Mouse (Mus musculus) stomach, embryonic 14.5 days (tissue): ENCODE results near the gene Epb41l4b. TPM values are rescaled to one million over a fixed set of nuclear protein-coding genes. Genes with fewer than 3 reads are reported as not detected.

Experiments
- ATAC-seq: fragments of 200-750 bp; cut with Nextera tagmentation; 2 replicates; pipeline ENCODE4 v1.8.0; 2017; ENCODE audit warnings: low read depth, moderate TSS enrichment; ENCODE audit not compliant: insufficient number of reproducible peaks, insufficient read depth, low FRiP score
- H3K27ac ChIP-seq: fragments of 300-500 bp; sonication (generic); 2 replicates; pipeline ENCODE4 v1.5.1; 2014; ENCODE audit warnings: mild to moderate bottlenecking, low read length, moderate library complexity, mixed read lengths
- H3K27me3 ChIP-seq: fragments of 300-500 bp; sonication (generic); 2 replicates; pipeline ENCODE4 v1.6.1; 2014; ENCODE audit warnings: low read length, control low read depth, mixed read lengths; ENCODE audit not compliant: control insufficient read depth, insufficient read depth
- H3K36me3 ChIP-seq: fragments of 300-500 bp; sonication (generic); 2 replicates; pipeline ENCODE4 v1.6.1; 2014; ENCODE audit warnings: mild to moderate bottlenecking, control low read depth, low read length, moderate library complexity, mixed read lengths; ENCODE audit not compliant: control insufficient read depth, insufficient read depth
- H3K4me1 ChIP-seq: fragments of 300-500 bp; sonication (generic); 2 replicates; pipeline ENCODE4 v1.6.1; 2014; ENCODE audit warnings: low read length, control low read depth, mixed read lengths; ENCODE audit not compliant: control insufficient read depth, insufficient read depth
- H3K4me2 ChIP-seq: fragments of 300-500 bp; sonication (generic); replicated peaks from 2 replicates; pipeline ENCODE4 v1.6.1; 2014; ENCODE audit warnings: low read depth, low read length, control low read depth
- H3K4me3 ChIP-seq: fragments of 300-500 bp; sonication (generic); 2 replicates; pipeline ENCODE4 v1.5.1; 2014; ENCODE audit warnings: low read depth, low read length, control low read depth
- H3K9ac ChIP-seq: fragments of 300-500 bp; sonication (generic); replicated peaks from 2 replicates; pipeline ENCODE4 v1.6.1; 2014; ENCODE audit warnings: low read depth, mild to moderate bottlenecking, control low read depth, low read length, moderate library complexity, mixed read lengths
- H3K9me3 ChIP-seq: fragments of 300-500 bp; sonication (generic); 2 replicates; pipeline ENCODE4 v1.6.1; 2016; ENCODE audit warnings: low read depth, low read length, control low read depth; ENCODE audit not compliant: control insufficient read depth
- WGBS: fragments of 180-500 bp; shearing (Covaris S2); extraction: QIAGEN DNeasy Blood & Tissue Kit; methylation state at CpG from one replicate; pipeline ENCODE4 v1.1.7; 2014; 5-methylcytosine and 5-hydroxymethylcytosine counted together
- polyA plus RNA-seq: library from polyadenylated mRNA; unstranded; fragments of >200 nt; fragmentation: Nextera tagmentation; extraction: Ambion mirVana; gene quantifications from 2 replicates; pipeline ENCODE4 v1.2.1, GENCODE M21; 2014

Epb41l4b gene
- polyA plus RNA-seq, 1 experiment from 2014 or later, result 6.7 TPM

DNA sequence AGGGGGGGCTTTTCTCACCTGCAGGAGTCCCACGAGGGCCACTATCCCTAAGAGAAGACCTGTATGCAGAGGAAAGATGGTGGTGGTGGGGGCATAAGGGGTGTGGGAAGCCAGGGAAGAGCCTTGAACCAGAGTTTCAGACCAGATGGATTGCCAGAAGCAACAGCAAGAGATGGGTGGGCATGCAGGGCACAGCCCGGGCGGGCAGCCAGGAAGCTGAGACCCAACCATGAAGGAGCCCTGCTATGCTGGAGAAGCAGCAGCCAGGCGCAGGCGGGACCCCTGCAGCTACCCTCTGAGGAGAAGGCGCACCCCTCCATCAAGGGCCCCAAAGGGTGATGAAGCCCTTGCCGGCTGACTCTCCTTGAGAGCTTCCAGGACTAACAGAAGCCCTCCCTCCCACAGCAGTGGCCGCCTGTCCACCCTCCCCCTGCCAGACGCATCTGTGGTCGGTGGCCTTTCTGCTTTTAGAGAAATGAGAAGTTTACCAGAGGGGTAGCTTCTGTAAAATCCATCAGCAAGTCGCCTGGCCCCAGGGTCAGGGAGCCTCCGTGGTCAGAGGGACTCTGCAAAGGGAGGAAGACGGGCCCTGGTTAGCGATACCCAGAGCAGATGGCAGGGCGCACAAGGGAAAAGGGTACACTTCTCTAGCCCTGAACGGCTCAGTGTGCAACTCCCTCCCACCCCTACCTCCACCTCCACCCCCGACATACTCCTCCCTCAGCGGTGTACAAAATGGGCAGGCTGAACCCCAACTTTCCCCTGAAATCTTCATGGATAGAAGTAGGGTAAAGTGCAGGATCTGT is 126.7 kb downstream of the Epb41l4b start:
- Histone ChIP-seq H3K4me3 (no peak overlapping the region), H3K36me3 (no peaks in the 10 kb centered on the region), H3K27me3 (no peaks in the 10 kb centered on the region), H3K4me2 (no peak overlapping the region), H3K4me1 (no peaks in the 10 kb centered on the region), H3K27ac (no peak overlapping the region), H3K9me3 (no peaks in the 10 kb centered on the region), H3K9ac (no peak overlapping the region)
- 43% methylated on average over 18 of the region's 18 CpGs for WGBS
- ATAC-seq, result no peak

DNA sequence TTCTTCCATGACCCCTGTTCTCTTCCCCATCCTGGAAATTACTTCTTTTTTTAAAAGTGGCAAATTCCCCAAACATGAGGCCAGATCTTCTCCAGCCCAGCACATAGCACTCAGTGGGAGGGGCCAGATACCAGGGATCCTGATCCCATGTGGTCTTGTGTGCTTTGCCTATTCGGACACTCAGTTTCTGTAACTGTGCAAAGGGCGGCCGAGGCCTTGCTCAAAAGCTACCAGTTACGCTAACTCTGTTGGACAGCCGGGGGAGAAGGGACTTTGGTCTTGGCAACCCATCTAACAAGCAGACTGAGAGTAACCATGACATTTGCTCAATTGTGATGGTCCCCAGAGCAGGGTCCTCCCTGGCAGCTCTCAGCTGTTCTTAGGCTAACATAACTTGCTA is 128.2 kb downstream of the Epb41l4b start:
- H3K27ac ChIP-seq, result no peak overlapping the region
- 86% methylated on average over 5 of the region's 5 CpGs for WGBS

DNA sequence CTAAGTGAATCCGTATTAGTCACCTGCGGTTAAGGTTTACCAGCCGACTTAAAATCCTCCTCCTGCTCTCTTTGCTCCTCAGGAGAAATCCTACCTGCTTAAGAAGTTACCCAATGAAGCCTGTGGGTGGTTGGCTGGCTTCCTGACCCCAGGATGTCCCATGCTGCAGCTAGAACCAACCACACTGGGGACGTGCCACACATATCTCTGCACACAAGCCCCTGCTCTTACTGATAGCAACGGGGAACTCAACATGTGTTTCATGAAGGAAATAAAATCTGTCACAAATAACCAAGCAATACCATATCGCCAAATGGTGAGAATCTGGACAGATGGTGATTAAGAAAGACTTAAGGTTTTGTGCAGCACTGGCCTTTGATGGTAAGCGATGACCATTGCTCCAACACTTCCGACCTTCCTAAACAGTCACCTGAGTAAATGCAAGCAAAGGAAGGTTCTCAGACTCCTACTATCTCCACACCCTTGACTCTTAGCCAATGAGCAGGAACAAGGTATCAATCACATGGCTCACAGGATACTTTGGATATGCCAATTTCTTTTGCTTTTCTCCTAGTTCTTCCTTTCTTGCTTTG is 131.7 kb downstream of the Epb41l4b start:
- WGBS, result 62% methylated on average over 8 of the region's 8 CpGs
- H3K4me3 ChIP-seq, result no peak overlapping the region
- no peak overlapping the region for H3K9ac ChIP-seq
- ATAC-seq, result no peak
- no peaks in the 10 kb centered on the region for H3K36me3 ChIP-seq
- H3K4me1 ChIP-seq, result no peaks in the 10 kb centered on the region
- no peak overlapping the region for H3K27ac ChIP-seq
- H3K27me3 ChIP-seq, result no peaks in the 10 kb centered on the region
- H3K4me2 ChIP-seq, result no peak overlapping the region
- no peaks in the 10 kb centered on the region for H3K9me3 ChIP-seq

More for the DNA sequence above, 128.2 kb downstream of the Epb41l4b start:
- H3K4me3 ChIP-seq, result no peak overlapping the region
- no peaks in the 10 kb centered on the region for H3K4me1 ChIP-seq
- no peak overlapping the region for H3K4me2 ChIP-seq
- H3K9ac ChIP-seq, result no peak overlapping the region
- no peaks in the 10 kb centered on the region for H3K36me3 ChIP-seq
- no peak for ATAC-seq
- no peaks in the 10 kb centered on the region for H3K9me3 ChIP-seq
- H3K27me3 ChIP-seq, result no peaks in the 10 kb centered on the region

DNA sequence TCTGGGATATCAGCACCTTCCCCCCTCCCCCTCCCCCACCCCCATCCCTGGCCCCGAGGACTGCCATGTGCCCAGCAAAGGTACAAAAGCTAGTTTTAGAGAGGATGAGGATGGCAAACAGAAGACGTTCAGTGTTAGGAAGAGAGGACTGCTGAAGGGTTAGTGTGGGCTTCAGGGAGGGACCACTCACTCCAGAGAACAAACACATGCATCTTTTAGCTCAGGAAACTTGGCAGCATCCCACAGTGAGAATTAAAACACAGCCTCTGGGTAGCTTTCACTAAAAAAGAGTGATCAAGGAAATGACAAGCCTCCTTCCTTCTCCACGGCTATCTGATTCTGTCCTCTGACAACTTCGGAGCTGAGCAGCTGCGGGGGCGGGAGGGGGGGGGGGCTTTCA is 132.3 kb downstream of the Epb41l4b start:
- H3K27me3 ChIP-seq, result no peaks in the 10 kb centered on the region
- no peak overlapping the region for H3K9ac ChIP-seq
- H3K9me3 ChIP-seq, result no peaks in the 10 kb centered on the region
- no peak for ATAC-seq
- H3K36me3 ChIP-seq, result no peaks in the 10 kb centered on the region
- H3K27ac ChIP-seq, result no peak overlapping the region
- H3K4me2 ChIP-seq, result no peak overlapping the region
- WGBS, result 8% methylated on average over 6 of the region's 6 CpGs
- H3K4me3 ChIP-seq, result no peak overlapping the region
- H3K4me1 ChIP-seq, result no peaks in the 10 kb centered on the region

DNA sequence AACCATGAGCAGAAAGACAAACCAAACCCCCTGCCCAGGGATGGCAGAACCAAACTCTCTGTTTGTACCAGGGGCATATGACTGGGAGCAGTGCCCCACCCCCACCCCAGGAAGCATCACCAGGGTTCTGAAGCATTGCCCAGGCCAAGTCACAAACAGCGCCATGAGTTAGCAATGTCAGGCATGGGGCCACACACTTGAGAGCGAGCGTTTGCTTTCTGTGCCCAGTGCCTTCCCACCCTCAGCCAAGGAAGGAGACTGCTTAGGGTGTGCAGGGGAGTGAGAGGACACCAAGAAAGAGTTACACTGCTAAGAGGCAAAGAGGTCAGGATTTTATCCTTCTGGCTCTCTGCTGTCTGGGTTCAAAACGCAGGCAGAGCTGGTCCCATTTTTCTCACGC is 132.8 kb downstream of the Epb41l4b start:
- Histone ChIP-seq H3K4me2 (no peak overlapping the region), H3K9ac (no peak overlapping the region), H3K4me3 (no peak overlapping the region), H3K27me3 (no peaks in the 10 kb centered on the region), H3K9me3 (no peaks in the 10 kb centered on the region), H3K36me3 (no peaks in the 10 kb centered on the region), H3K4me1 (no peaks in the 10 kb centered on the region), H3K27ac (no peak overlapping the region)
- ATAC-seq, result no peak
- 45% methylated on average over 5 of the region's 5 CpGs for WGBS

DNA sequence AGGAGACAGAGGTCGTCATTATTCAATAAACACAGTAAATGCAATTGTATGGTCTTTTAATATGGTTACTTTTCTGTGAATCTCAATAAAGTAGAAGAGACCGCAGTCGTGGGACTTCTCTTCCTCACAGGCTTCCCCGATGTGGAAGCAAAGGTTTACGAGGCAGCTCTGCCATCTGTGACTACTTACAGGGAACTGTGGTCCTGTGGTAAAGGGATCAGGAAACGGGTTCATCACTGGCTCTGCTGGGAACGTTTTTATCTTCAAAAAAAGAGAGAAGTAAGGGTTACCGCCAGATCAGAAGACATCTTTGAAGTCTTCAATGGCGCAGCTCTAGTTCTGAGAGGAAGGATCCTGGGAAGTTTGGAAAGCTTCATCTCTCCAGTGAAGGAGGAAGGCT is 135.5 kb downstream of the Epb41l4b start:
- H3K27ac ChIP-seq, result no peak overlapping the region
- no peaks in the 10 kb centered on the region for H3K4me1 ChIP-seq
- H3K4me3 ChIP-seq, result no peak overlapping the region
- H3K9me3 ChIP-seq, result no peaks in the 10 kb centered on the region
- H3K27me3 ChIP-seq, result no peaks in the 10 kb centered on the region
- 83% methylated on average over 9 of the region's 9 CpGs for WGBS
- no peak overlapping the region for H3K4me2 ChIP-seq
- H3K36me3 ChIP-seq, result no peaks in the 10 kb centered on the region
- no peak for ATAC-seq
- H3K9ac ChIP-seq, result no peak overlapping the region

DNA sequence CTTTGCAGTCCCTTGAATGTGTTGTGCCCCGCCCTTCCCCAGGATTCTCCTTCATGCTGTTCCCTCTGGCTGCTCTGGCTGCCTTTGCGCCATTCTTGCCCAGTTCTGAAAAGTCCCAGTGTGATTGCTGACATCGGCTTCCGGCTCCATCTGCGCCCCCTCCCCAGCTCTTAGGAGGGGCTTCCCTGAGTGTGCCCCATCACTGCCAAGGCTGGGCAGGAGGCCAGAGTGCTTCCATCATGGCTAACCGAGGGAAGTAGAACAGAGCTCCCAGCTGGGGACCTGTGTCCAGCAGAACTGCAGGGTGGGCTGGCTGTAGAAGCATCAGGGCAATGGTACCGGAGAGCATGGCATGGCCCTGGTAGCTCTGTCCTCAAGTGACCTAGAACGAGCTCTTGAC is 138.2 kb downstream of the Epb41l4b start:
- Histone ChIP-seq H3K4me3 (no peak overlapping the region), H3K9ac (no peak overlapping the region), H3K27me3 (no peaks in the 10 kb centered on the region), H3K36me3 (no peaks in the 10 kb centered on the region), H3K9me3 (no peaks in the 10 kb centered on the region), H3K27ac (no peak overlapping the region), H3K4me1 (no peaks in the 10 kb centered on the region), H3K4me2 (no peak overlapping the region)
- no peak for ATAC-seq
- WGBS, result 72% methylated on average over 8 of the region's 8 CpGs

DNA sequence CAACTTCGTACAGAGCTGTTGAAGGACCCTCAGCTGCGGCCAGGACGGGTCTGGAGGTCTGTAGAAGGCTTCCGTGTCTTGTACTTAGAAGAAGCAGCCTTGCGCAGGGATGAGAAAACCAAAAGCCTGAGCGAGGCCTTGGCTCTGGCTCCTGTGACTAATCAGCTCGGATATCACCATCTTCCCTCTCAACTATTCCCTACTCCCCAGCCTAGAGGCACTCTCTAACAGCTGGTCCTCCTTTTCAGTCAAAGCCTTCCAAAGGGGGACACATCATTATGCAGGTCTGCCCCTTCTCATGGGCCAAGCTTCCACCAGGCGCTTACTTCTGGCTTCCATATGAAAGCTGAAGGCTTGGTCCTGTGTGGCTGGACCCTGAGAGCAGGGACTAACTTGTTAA is 139.4 kb downstream of the Epb41l4b start:
- Histone ChIP-seq H3K4me3 (no peak overlapping the region), H3K9ac (no peak overlapping the region), H3K27ac (no peak overlapping the region), H3K9me3 (no peaks in the 10 kb centered on the region), H3K4me1 (no peaks in the 10 kb centered on the region), H3K4me2 (no peak overlapping the region), H3K27me3 (no peaks in the 10 kb centered on the region), H3K36me3 (no peaks in the 10 kb centered on the region)
- ATAC-seq, result no peak
- WGBS, result 80% methylated on average over 8 of the region's 8 CpGs
